Mouse (Mus musculus) monocyte, adult 59 days (primary cell): ENCODE measurements around the gene Gabra4. TPM values are rescaled to one million over a fixed set of nuclear protein-coding genes. Genes with fewer than 3 reads are reported as not detected.

Experiments
- total RNA-seq, 2 experiments: library from RNA; stranded (reverse); gene quantifications; one replicate each; pipeline ENCODE4 v1.2.4; 2023

Gene Gabra4
- total RNA-seq = not detected

GRCm38 (mm10) chr5:71658115-71658497 is at the start of gene Gabra4:
Gene Gabra4, minus strand, starts transcription at chr5:71658308.

GRCm38 (mm10) chr5:71657482-71658114 is 510 bp downstream of the Gabra4 start, which contains the start of gene Gabrb1:
Gene Gabrb1, plus strand, starts transcription at chr5:71658113.

GRCm38 (mm10) chr5:71548079-71548478 is 110.0 kb downstream of the Gabra4 start, which contains the start of gene Cox7b2:
Gene Cox7b2, minus strand, starts transcription at chr5:71548205.

Other genes with a start within 250 kb of the Gabra4 start
- gene Cox7b2, start 110.1 kb downstream of the Gabra4 start, total RNA-seq = not detected
- not detected for gene Gabrb1, start 195 bp downstream of the Gabra4 start, total RNA-seq